Mouse (Mus musculus) embryonic facial prominence, embryonic 15.5 days (tissue): Measurements from ENCODE around the gene Timm8a2. TPM values are rescaled to one million over a fixed set of nuclear protein-coding genes. Genes with fewer than 3 reads are reported as not detected.

Experiments used
- ATAC-seq: fragments of 200-750 bp; cut with Nextera tagmentation; 2 replicates; pipeline ENCODE4 v1.8.0; 2017; ENCODE audit warnings: low read depth, moderate TSS enrichment; ENCODE audit not compliant: insufficient number of reproducible peaks, low FRiP score, low TSS enrichment
- H3K27ac ChIP-seq: fragments of 300-500 bp; sonication (generic); replicated peaks from 2 replicates; pipeline ENCODE4 v1.5.1; 2015; ENCODE audit warnings: mild to moderate bottlenecking, inconsistent platforms
- H3K27me3 ChIP-seq: fragments of 300-500 bp; sonication (generic); 2 replicates; pipeline ENCODE4 v1.6.1; 2015; ENCODE audit warnings: inconsistent platforms
- H3K36me3 ChIP-seq: fragments of 300-500 bp; sonication (generic); 2 replicates; pipeline ENCODE4 v1.6.1; 2015; ENCODE audit warnings: mild to moderate bottlenecking, inconsistent platforms
- H3K4me1 ChIP-seq: fragments of 300-500 bp; sonication (generic); 2 replicates; pipeline ENCODE4 v1.6.1; 2015; ENCODE audit warnings: inconsistent platforms
- H3K4me2 ChIP-seq: fragments of 300-500 bp; sonication (generic); replicated peaks from 2 replicates; pipeline ENCODE4 v1.6.1; 2015; ENCODE audit warnings: mild to moderate bottlenecking, inconsistent platforms
- H3K4me3 ChIP-seq: fragments of 300-500 bp; sonication (generic); replicated peaks from 2 replicates; pipeline ENCODE4 v1.5.1; 2015; ENCODE audit warnings: mild to moderate bottlenecking, inconsistent platforms
- H3K9ac ChIP-seq: fragments of 300-500 bp; sonication (generic); 2 replicates; pipeline ENCODE4 v1.6.1; 2015; ENCODE audit warnings: inconsistent platforms
- H3K9me3 ChIP-seq: fragments of 300-500 bp; sonication (generic); replicated peaks from 2 replicates; pipeline ENCODE4 v1.6.1; 2016; ENCODE audit warnings: inconsistent platforms
- WGBS: fragments of 180-500 bp; shearing (Covaris S2); methylation state at CpG from one replicate; pipeline ENCODE4 v1.1.7; 2015; 5-methylcytosine and 5-hydroxymethylcytosine counted together
- polyA plus RNA-seq: library from polyadenylated mRNA; unstranded; fragments of >200 nt; fragmentation: Nextera tagmentation; extraction: Ambion mirVana; gene quantifications from 2 replicates; pipeline ENCODE4 v1.2.1, GENCODE M21; 2015

Timm8a2 gene
- polyA plus RNA-seq, 1 experiment from 2014 or later, result not detected

DNA sequence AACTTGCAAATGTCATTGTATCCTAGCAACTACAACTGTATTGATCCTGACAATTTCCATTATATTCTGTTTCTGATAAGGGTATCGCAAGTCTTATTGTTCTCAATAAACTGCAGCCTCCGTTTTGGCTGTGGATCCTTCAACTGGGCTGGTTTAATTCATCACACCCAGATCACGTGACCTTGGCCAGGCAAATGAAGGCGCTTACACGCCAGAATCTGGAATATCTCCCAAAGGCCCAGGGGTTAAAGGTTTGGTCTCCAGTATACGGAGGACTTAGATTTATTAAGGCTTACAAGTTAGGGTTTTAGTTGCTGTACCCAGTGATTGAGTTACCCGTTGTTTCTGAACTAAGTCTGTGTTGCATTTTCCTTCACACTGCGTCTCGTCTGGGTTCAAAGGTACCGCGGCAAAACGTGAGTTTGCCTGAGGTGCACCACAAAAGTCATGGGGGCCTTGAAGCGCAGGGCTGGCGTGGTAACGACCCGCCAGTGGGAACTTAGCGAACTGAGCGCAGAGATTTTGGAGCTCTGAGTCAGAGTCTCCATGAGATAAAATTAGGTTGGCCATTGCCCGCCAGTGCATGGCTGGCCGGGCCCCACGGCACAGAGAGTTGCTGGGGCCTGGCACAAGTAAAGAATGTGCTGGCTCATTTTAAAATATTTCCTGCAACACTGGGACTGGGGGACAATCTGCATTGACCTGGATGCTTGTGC, 41.2 kb downstream of the Timm8a2 start:
- no peak overlapping the region for H3K9ac ChIP-seq
- 82% methylated on average over 21 of the region's 21 CpGs for WGBS

DNA sequence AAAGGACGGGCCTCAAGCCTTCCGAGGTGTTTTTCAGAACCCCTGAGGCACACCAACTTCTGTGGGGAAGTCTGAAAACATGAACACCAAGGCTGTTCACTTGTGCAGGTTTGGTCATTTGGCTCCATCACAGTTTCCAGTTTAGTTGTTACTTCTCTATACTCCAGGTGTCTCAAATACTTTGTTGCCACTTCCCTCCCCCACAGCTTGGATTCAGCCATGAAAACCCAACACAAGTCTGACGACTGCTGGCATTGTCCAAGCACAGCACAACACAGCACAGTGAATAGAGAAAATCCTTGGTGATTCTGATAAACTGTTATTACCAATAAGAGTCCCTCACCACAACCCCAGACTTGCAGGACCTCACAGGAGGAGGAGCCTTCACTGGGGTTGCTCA, 42.5 kb downstream of the Timm8a2 start:
- Histone ChIP-seq H3K27ac (no peak overlapping the region), H3K4me3 (no peak overlapping the region), H3K36me3 (no peaks in the 10 kb centered on the region), H3K4me2 (no peak overlapping the region), H3K27me3 (no peaks in the 10 kb centered on the region), H3K9ac (no peak overlapping the region), H3K9me3 (no peaks in the 10 kb centered on the region), H3K4me1 (no peaks in the 10 kb centered on the region)
- 71% methylated on average over 3 of the region's 3 CpGs for WGBS
- no peak for ATAC-seq

More for the DNA sequence above, 41.2 kb downstream of the Timm8a2 start:
- Histone ChIP-seq H3K36me3 (no peaks in the 10 kb centered on the region), H3K4me2 (no peak overlapping the region), H3K4me3 (no peak overlapping the region), H3K9me3 (no peaks in the 10 kb centered on the region), H3K4me1 (no peaks in the 10 kb centered on the region), H3K27me3 (no peaks in the 10 kb centered on the region), H3K27ac (no peak overlapping the region)
- no peak for ATAC-seq

DNA sequence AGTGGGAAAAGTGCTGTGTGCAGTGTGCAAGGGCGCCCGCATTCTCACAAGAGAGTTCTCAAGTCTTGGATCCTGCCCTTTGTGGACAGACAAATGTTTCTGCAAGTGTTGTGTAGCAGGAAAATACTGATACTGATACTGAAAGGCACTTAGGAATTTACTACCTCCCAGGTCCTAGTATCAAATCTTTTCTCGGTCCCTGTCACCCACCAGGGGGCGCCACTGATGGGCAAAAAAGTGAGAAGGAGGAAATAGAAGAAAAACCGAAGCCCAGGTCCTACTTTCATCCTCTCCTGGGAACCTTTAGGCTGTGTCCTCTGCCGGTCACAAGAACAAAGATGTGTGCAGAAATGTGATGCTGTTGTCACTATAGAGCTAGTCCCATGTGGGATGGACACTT, 45.0 kb downstream of the Timm8a2 start:
- H3K4me1 ChIP-seq, result no peaks in the 10 kb centered on the region

DNA sequence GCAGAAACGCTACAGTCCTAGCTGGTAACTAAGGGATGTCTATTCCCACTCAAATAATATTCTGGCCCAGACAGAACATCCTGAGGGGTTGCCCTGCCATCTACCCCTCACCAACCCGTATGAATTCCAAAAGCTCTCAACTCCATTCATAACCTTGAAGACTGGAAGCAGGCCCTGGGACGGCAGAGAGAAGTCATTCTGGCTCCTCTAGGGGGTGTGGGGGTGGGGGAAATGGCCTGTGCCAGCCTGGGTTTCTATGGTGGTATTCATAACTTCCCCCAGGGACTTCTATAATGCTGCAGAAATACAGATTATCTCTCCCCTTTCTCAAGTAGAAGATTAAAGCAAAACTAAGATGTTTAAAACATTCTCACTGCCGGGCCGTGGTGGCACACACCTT, 45.4 kb downstream of the Timm8a2 start:
- Histone ChIP-seq H3K9ac (no peak overlapping the region), H3K4me2 (no peak overlapping the region), H3K36me3 (no peaks in the 10 kb centered on the region), H3K4me1 (no peaks in the 10 kb centered on the region), H3K4me3 (no peak overlapping the region), H3K9me3 (no peaks in the 10 kb centered on the region), H3K27me3 (no peaks in the 10 kb centered on the region), H3K27ac (no peak overlapping the region)
- WGBS, result 84% methylated on average over 5 of the region's 5 CpGs
- ATAC-seq, result no peak

More for the DNA sequence above, 45.0 kb downstream of the Timm8a2 start:
- Histone ChIP-seq H3K27ac (no peak overlapping the region), H3K36me3 (no peaks in the 10 kb centered on the region), H3K4me2 (no peak overlapping the region), H3K4me3 (no peak overlapping the region), H3K9ac (no peak overlapping the region), H3K9me3 (no peaks in the 10 kb centered on the region), H3K27me3 (no peaks in the 10 kb centered on the region)
- no peak for ATAC-seq
- 41% methylated on average over 6 of the region's 6 CpGs for WGBS

DNA sequence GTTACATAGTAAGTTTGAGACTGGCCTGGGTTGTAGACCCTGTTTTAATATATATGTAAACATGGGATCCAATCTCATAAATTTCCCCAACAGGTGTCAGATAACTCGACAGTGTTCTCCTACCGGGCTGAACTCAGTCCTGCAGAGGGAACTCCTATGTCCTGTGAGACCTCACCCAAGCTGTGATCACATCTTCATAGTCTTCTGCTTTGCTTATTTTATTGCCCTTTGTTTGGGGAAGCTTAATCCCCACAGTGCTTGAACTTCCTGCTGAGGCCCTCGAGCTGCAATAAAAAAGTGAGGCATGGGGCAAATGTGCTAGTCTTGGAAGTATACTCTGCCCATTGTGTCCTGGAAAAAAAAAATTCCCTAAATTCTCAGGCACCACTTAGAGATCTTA, 46.8 kb downstream of the Timm8a2 start:
- WGBS, result 40% methylated on average over 3 of the region's 3 CpGs
- no peak for ATAC-seq

GRCm38 (mm10) chr14:122083499-122083898, 49.0 kb downstream of the Timm8a2 start:
- Histone ChIP-seq H3K4me3 (no peak overlapping the region), H3K4me1 (no peaks in the 10 kb centered on the region), H3K36me3 (no peaks in the 10 kb centered on the region), H3K9ac (no peak overlapping the region), H3K4me2 (no peak overlapping the region), H3K27me3 (no peaks in the 10 kb centered on the region), H3K9me3 (no peaks in the 10 kb centered on the region), H3K27ac (no peak overlapping the region)
- 74% methylated on average over 7 of the region's 7 CpGs for WGBS
- no peak for ATAC-seq

More for the DNA sequence above, 46.8 kb downstream of the Timm8a2 start:
- Histone ChIP-seq H3K9ac (no peak overlapping the region), H3K9me3 (no peaks in the 10 kb centered on the region), H3K27ac (no peak overlapping the region), H3K4me3 (no peak overlapping the region), H3K27me3 (no peaks in the 10 kb centered on the region), H3K4me1 (no peaks in the 10 kb centered on the region), H3K36me3 (no peaks in the 10 kb centered on the region), H3K4me2 (no peak overlapping the region)

DNA sequence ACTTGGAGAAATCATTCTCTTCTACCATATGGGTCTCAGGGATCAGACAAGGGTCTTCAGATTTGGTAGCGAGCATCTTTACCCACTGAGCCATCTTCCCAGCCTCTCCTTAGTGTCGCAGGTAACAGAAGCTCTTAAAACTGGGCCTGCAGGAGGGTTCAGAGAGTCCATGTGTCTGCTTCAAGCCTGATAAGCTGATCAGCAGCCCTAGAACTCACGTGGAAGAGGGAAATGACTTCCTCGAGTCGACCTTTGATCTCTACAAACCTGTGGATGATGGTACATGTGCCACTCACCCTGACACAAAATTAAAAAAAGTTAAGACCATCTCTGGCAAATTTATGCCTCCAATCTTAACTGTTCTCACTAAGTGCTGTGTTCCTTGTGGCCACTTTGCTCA, 53.5 kb downstream of the Timm8a2 start:
- ATAC-seq, result no peak
- WGBS, result 77% methylated on average over 5 of the region's 5 CpGs

More for the DNA sequence above, 53.5 kb downstream of the Timm8a2 start:
- H3K9ac ChIP-seq, result no peak overlapping the region
- H3K27me3 ChIP-seq, result no peaks in the 10 kb centered on the region
- no peak overlapping the region for H3K4me3 ChIP-seq
- no peaks in the 10 kb centered on the region for H3K36me3 ChIP-seq
- H3K4me1 ChIP-seq, result no peaks in the 10 kb centered on the region
- no peaks in the 10 kb centered on the region for H3K9me3 ChIP-seq
- no peak overlapping the region for H3K27ac ChIP-seq
- H3K4me2 ChIP-seq, result no peak overlapping the region

Other genes starting within 250 kb of the Timm8a2 start
- 8.7 and 9.8 TPM in 2 replicates for gene Dock9, start 236.8 kb upstream of the Timm8a2 start, polyA plus RNA-seq
- gene Ubac2, start 156.1 kb upstream of the Timm8a2 start, polyA plus RNA-seq, result 67.3 and 67.5 TPM in 2 replicates
- gene Gpr18, start 118.9 kb upstream of the Timm8a2 start, polyA plus RNA-seq, result 0.21 and 0.43 TPM in 2 replicates
- 4.9 and 5.0 TPM in 2 replicates for gene Gpr183, start 69.5 kb upstream of the Timm8a2 start, polyA plus RNA-seq
- gene Tm9sf2, start 72.4 kb downstream of the Timm8a2 start, polyA plus RNA-seq, result 156 and 171 TPM in 2 replicates
- gene Clybl, start 147.0 kb downstream of the Timm8a2 start, polyA plus RNA-seq, result 21.4 and 24.0 TPM in 2 replicates